Mouse (Mus musculus): ENCODE data around the gene Opalin. TPM values are rescaled to one million over a fixed set of nuclear protein-coding genes. Genes with fewer than 3 reads are reported as not detected.
A peak's percentile ranks its signal among the peaks of the same experiment; 100 is the strongest.

The Opalin gene
- not detected for total RNA-seq (2022)

GRCm38 (mm10) chr19:41076906-41077305 is at the start of gene Opalin:
TSS of gene Opalin (minus strand) at chr19:41077113.
- DNase-seq (ENCODE audit: low spot score in 2 of 2) = no peak

GRCm38 (mm10) chr19:41123009-41123408 is 46.1 kb upstream of the Opalin start:
- no peak for DNase-seq (ENCODE audit: low spot score in 2 of 2)

DNA sequence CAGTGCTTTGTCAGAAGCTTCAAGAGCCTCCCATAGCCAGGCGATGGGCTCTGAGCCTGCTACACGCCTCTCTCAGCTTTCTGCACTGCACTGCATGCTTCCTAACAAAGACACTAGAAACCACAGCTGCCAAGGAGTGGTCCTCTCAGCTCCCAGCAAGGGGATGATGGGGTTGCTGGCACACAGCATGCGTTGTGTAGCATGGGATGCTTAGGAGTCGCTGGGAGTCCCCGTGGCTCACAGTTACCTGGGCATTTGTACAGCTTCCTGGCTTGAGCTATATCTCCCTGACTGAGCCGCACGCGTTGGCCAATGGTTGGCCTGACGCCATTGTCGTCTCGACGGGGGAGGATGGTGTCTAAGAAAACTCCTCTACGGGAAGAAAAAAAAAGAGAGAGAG is 43.0 kb upstream of the Opalin start:
- no peak for DNase-seq (ENCODE audit: low spot score in 2 of 2)

DNA sequence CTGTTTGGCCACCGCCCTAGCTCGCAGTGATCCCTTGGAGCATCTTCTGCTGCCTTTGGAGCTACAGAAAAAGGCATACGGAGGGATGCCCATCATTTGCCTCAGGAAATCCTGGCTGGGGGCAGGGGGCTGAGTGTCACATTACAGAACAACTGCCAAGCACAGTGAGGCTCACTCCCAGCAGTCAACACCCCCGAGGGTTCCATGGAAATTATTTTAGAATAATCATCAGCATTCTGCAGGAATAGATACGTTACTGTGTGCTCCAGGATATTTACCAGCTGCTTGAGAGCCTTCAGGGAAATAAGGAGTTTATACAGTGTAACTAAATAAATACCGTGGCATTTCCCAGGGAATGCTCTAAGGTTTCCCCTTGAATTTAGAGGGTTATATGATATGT is 41.4 kb upstream of the Opalin start:
- no peak for DNase-seq (ENCODE audit: low spot score in 2 of 2)

GRCm38 (mm10) chr19:41117334-41117733 is 40.4 kb upstream of the Opalin start:
- DNase-seq (ENCODE audit: low spot score in 2 of 2) = no peak

- DNase-seq (ENCODE audit: low spot score in 2 of 2) = no peak
Observed at GRCm38 (mm10) chr19:41114611-41115010, 37.7 kb upstream of the Opalin start.

- no peak for DNase-seq (ENCODE audit: low spot score in 2 of 2)
Observed at GRCm38 (mm10) chr19:41113911-41114531, 37.1 kb upstream of the Opalin start.

DNA sequence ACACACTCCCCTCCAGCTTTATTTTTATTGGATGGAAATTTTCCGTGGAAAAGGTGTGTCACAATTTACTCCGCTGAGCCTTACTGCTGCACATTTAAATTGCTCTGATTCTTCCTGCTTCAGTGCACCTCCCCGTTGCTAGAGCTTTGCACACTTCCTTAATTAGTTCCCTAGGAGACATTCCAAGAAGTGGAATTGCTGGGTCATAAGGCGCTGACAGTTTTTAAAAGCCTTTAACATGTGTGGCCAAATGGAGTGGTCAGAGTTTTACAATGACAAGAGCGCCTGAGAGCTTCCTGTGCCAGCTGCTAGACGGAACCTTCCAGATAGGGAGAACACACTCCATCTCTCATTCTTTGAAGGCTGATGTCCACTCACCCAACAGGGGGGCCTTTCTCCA is 35.7 kb upstream of the Opalin start:
- no peak for DNase-seq (ENCODE audit: low spot score in 2 of 2)

DNA sequence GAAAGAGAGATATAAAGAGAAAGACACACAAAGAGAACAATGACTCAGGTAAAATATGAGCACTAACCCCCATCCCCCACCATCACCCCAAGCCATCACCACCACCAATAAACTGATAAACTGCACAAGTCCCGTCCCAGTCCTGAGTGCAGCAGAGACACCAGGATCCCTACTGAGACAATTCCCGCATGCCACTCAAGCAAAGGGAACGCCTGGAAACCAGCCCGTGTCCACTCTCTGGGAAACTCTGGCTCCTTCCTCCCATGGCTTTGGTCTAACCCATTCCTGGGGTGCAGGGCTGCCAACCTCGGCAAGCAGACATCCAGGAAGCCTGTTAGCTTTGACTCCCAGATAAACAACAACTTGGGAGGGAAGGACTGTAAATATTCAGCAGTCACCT is 33.1 kb upstream of the Opalin start:
- no peak for DNase-seq (ENCODE audit: low spot score in 2 of 2)

- no peak for DNase-seq (ENCODE audit: low spot score in 2 of 2)
Observed at GRCm38 (mm10) chr19:41109496-41109895, 32.6 kb upstream of the Opalin start.

DNA sequence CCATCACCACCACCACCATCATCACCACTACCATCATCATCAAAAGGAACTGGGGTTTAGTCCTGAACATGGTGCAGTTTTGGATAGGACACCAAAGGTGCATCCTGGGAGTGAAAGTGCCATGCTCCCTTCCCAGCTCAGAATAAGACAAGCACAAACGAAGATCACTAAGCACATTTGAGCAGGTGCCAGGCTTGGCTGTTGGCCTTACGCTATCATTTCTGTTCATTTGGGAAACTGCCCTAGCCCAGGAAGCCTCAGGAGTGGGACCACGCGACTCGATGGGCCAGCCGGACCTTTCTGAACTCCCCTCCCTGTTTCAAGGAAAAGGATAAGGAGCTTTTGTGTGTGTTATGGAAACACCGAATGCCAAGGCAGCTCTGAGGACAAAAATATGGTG is 31.8 kb upstream of the Opalin start:
- DNase-seq (ENCODE audit: low spot score in 2 of 2) = no peak

- DNase-seq (ENCODE audit: low spot score in 2 of 2) = no peak
Observed at GRCm38 (mm10) chr19:41107530-41107929, 30.6 kb upstream of the Opalin start.

- DNase-seq (ENCODE audit: low spot score in 2 of 2) = no peak
Observed at GRCm38 (mm10) chr19:41104922-41105321, 28.0 kb upstream of the Opalin start.

GRCm38 (mm10) chr19:41101390-41101789 is 24.5 kb upstream of the Opalin start:
- DNase-seq (ENCODE audit: low spot score in 2 of 2) = peak; percentile 65 to 84

- no peak for DNase-seq (ENCODE audit: low spot score in 2 of 2)
Observed at GRCm38 (mm10) chr19:41100863-41101262, 23.9 kb upstream of the Opalin start.

GRCm38 (mm10) chr19:41097038-41097437 is 20.1 kb upstream of the Opalin start:
- DNase-seq (ENCODE audit: low spot score in 2 of 2) = no peak

GRCm38 (mm10) chr19:41091901-41092300 is 15.0 kb upstream of the Opalin start:
- no peak for DNase-seq (ENCODE audit: low spot score in 2 of 2)

DNA sequence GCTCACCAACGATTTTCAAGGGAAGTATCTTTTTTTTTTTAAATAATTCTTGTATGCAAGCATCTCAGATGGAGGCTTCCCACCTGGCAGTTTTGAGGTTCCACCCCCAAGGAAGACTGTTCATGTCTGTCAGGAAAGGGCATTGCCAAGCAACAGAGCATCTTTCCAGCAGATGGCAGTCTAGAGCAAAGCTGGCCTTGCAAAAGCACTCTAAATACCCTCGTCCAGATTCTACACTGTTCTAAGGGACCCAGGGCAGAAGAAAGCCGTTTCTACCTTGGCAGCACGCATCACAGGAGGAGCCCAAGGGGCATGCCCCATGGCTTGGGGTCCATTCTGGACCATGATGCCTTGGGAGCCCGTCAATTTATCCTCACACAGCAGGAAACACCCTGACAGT is 12.9 kb upstream of the Opalin start:
- no peak for DNase-seq (ENCODE audit: low spot score in 2 of 2)

DNA sequence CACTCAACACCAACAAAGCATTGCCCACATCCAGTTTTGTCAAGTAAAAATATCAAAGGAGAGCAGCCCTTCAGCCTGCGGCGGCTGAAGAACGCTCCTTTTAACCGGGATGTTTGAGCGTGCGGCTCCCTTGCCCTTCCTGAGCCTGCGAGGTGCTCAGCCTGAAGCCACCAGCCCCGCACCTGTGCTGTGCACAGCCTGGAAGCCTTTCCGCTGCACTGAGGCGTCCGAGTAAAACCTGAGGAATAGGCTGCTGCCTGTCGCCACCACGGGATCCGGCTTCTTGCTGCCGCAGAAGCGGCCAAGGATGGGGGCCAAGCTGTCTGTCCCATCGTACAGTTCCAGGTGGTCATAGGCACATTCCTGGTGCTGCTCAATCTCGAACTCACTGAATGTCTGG is 11.6 kb upstream of the Opalin start:
- DNase-seq (ENCODE audit: low spot score in 2 of 2) = no peak

DNA sequence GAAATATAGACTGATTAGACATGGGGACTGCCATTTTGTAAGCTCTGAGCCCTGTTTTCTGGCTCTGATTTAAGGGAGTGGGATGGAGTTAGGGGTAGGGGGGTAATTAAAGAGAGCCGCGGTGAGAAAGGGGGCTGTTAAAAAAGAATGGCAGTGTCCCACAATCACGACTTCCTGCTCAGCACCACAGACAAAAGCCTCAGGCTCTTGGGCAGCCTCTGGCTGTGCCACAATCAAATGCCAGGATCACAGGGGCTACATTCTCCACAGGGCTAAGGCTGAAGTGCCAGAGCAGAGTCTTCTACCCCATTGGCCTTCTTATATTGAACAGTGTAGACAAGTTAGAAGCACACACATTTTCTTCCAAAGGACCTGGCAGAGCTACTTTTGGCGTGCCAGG is 11.0 kb upstream of the Opalin start:
- DNase-seq (ENCODE audit: low spot score in 2 of 2) = no peak

- peak; percentile 43 for DNase-seq (ENCODE audit: low spot score in 2 of 2)
Observed at GRCm38 (mm10) chr19:41086700-41087099, 9.8 kb upstream of the Opalin start.

- DNase-seq (ENCODE audit: low spot score in 2 of 2) = no peak
Observed at GRCm38 (mm10) chr19:41086289-41086688, 9.4 kb upstream of the Opalin start.

DNA sequence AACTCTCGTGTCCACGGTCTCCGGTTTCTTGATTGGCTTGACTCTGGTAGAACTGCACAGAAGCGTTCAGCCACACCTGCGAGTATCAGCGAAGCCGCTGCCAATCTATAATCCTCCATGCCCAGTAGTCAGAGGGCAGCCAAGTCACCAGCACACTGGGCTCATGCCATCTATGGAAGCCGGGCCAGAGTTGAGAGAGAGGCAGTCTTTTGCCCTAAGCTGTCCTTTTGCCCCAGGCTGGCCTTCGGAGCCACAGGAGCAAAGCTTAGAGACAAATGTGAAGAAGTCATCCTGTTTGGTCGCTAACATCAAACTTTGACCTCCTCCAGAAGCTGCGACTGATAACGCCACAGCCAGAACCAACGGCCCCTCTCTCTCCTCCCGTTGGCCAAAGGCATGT is 6.7 kb upstream of the Opalin start:
- no peak for DNase-seq (ENCODE audit: low spot score in 2 of 2)

GRCm38 (mm10) chr19:41081589-41081988 is 4.7 kb upstream of the Opalin start:
- DNase-seq (ENCODE audit: low spot score in 2 of 2) = no peak

Measured in gastrocnemius, adult 8-10 months (tissue).